Mouse (Mus musculus): ENCODE measurements around the gene Sf3a1. TPM values are rescaled to one million over a fixed set of nuclear protein-coding genes. Genes with fewer than 3 reads are reported as not detected.
A peak's percentile ranks its signal among the peaks of the same experiment; 100 is the strongest.

Gene Sf3a1
- polyA plus RNA-seq, 1 experiment from 2014 or later = 71.6 TPM

- peaks cover 83% of the 10 kb centered on the region for H3K36me3 ChIP-seq
- no peak for ATAC-seq (ENCODE audit: insufficient number of reproducible peaks, insufficient read depth, low FRiP score, low TSS enrichment, low read depth)
- H3K9me3 ChIP-seq = no peaks in the 10 kb centered on the region
- H3K4me3 ChIP-seq = no peak overlapping the region
- H3K4me2 ChIP-seq = no peak overlapping the region
- no peak overlapping the region for H3K27ac ChIP-seq
- no peaks in the 10 kb centered on the region for H3K27me3 ChIP-seq
- no peak overlapping the region for H3K9ac ChIP-seq
- H3K4me1 ChIP-seq = peaks cover 8% of the 10 kb centered on the region
Observed at GRCm38 (mm10) chr11:4141505-4141904, 18.6 kb upstream of the Sf3a1 start.

DNA sequence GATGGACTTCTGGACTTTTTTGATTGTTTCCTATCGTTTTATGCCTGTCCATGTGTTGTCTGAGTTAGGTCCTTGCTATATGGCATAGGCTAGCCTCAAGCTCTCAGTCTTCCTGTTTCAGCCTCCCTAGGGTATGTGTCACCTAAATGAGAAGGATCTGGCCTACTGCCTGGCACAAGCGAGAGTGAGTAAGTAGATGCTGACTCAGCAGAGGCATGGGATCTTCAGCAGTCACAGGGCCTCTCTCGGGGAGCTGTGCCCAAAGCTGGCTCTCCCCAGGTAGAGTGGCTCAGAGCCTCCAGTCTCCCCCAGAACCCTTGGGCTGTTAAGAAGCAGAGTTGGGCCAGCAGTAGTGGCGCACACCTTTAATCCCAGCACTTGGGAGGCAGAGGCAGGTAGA is 17.8 kb upstream of the Sf3a1 start:
- no peak overlapping the region for H3K4me2 ChIP-seq
- no peak for ATAC-seq (ENCODE audit: insufficient number of reproducible peaks, insufficient read depth, low FRiP score, low TSS enrichment, low read depth)
- no peaks in the 10 kb centered on the region for H3K4me1 ChIP-seq
- no peaks in the 10 kb centered on the region for H3K9me3 ChIP-seq
- H3K27ac ChIP-seq = no peak overlapping the region
- H3K27me3 ChIP-seq = no peaks in the 10 kb centered on the region
- H3K9ac ChIP-seq = no peak overlapping the region
- H3K4me3 ChIP-seq = no peak overlapping the region
- peaks cover 78% of the 10 kb centered on the region for H3K36me3 ChIP-seq
- WGBS = 85% methylated on average over 4 of the region's 4 CpGs

DNA sequence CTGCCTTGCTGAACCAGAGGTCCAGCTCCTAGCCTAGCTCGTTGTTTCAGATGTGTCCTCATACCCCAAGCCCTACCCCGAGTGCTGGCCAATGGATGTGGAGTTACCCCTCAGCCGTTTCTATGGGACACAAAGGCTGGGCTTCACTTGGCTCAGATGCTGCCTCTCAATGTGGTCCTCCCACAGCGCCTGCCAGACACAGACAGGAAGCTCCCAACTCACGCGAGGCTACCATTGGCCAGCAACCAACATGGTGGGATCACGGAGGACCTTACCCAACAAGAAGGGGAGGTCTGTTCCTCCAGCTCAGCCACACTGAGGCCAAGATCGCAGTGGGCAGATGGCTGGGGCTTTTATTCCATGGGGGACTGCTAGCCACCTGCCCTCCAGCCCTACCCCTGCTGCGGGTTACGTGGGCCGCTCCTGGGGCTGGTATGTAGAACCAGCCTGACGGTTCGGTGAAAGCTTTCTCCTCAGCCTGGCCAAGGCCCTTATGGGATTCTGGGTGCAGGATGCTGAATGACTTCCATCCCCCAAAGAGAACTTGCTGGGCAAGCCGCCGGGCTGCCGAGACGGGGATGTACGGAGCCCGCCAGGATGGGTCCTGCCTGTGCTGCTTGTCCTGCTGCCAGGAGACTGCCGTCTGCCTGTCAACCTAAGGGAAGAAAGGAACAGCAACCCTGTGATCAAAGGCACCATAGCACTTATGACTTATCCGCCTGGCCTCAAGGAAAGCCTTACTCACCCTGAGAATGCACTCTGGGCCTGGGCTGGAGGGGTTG is 16.7 kb upstream of the Sf3a1 start:
- no peak overlapping the region for H3K4me3 ChIP-seq
- H3K4me2 ChIP-seq = no peak overlapping the region
- no peaks in the 10 kb centered on the region for H3K27me3 ChIP-seq
- no peak overlapping the region for H3K27ac ChIP-seq
- no peaks in the 10 kb centered on the region for H3K4me1 ChIP-seq
- ATAC-seq (ENCODE audit: insufficient number of reproducible peaks, insufficient read depth, low FRiP score, low TSS enrichment, low read depth) = no peak
- WGBS = 91% methylated on average over 21 of the region's 21 CpGs
- no peaks in the 10 kb centered on the region for H3K9me3 ChIP-seq
- no peak overlapping the region for H3K9ac ChIP-seq
- peaks cover 79% of the 10 kb centered on the region for H3K36me3 ChIP-seq

GRCm38 (mm10) chr11:4146381-4146780 is 13.8 kb upstream of the Sf3a1 start:
- Histone ChIP-seq H3K9ac (0 out of 2 replicates have a peak overlapping the region, but pooled peaks have one; percentile 11), H3K36me3 (peaks cover 67% of the 10 kb centered on the region), H3K27me3 (no peaks in the 10 kb centered on the region), H3K4me2 (no peak overlapping the region), H3K9me3 (no peaks in the 10 kb centered on the region), H3K27ac (no peak overlapping the region), H3K4me3 (no peak overlapping the region), H3K4me1 (no peaks in the 10 kb centered on the region)
- 72% methylated on average over 6 of the region's 6 CpGs for WGBS
- ATAC-seq (ENCODE audit: insufficient number of reproducible peaks, insufficient read depth, low FRiP score, low TSS enrichment, low read depth) = no peak

DNA sequence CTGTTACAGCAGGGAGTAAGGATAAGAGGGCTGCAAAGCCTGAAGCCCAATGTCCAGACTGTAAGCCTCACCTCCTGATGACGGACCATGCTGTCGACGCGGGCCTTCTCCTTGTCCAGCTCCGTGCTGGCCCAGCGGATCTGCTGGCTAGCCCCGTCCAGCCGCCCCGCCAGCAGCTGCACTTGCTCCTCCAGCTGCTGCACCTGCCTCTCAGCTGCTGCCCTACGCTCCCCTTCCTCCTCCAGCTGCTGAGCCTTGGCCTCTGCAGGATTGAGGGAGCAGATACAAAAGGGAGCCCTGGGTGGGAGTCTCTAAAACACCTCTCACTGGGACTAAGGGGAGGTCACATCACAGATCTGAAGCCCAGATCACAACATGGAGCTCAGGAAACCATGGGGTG is 13.1 kb upstream of the Sf3a1 start:
- Histone ChIP-seq H3K9me3 (no peaks in the 10 kb centered on the region), H3K27me3 (no peaks in the 10 kb centered on the region), H3K36me3 (peaks cover 62% of the 10 kb centered on the region), H3K4me2 (no peak overlapping the region), H3K4me3 (no peak overlapping the region), H3K27ac (no peak overlapping the region), H3K4me1 (no peaks in the 10 kb centered on the region), H3K9ac (no peak overlapping the region)
- no peak for ATAC-seq (ENCODE audit: insufficient number of reproducible peaks, insufficient read depth, low FRiP score, low TSS enrichment, low read depth)
- WGBS = 82% methylated on average over 10 of the region's 10 CpGs

DNA sequence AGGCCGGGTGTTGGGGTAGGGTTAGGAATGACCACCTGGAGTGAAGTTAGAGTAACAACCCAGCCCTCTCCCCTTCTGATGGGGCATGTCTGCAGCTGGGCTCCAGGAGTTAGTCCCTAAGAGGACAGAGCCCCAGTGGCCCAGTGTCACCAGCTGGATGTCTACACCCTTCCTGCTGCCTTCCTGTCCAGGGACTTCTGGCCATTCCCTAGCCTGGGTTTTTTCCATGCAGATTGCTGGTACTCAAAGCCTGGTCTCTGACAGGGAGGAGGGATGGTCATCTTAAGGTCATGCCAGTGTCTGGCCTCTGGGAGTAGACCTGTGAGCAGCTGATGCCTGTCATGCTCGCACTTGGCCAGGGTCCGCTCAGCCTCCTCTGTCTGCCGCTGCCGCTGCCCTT is 12.0 kb upstream of the Sf3a1 start:
- H3K9me3 ChIP-seq = no peaks in the 10 kb centered on the region
- no peaks in the 10 kb centered on the region for H3K27me3 ChIP-seq
- no peak overlapping the region for H3K27ac ChIP-seq
- 76% methylated on average over 5 of the region's 5 CpGs for WGBS
- H3K9ac ChIP-seq = no peak overlapping the region
- ATAC-seq (ENCODE audit: insufficient number of reproducible peaks, insufficient read depth, low FRiP score, low TSS enrichment, low read depth) = no peak
- H3K4me3 ChIP-seq = no peak overlapping the region
- H3K4me2 ChIP-seq = no peak overlapping the region
- peaks cover 51% of the 10 kb centered on the region for H3K36me3 ChIP-seq
- no peaks in the 10 kb centered on the region for H3K4me1 ChIP-seq

DNA sequence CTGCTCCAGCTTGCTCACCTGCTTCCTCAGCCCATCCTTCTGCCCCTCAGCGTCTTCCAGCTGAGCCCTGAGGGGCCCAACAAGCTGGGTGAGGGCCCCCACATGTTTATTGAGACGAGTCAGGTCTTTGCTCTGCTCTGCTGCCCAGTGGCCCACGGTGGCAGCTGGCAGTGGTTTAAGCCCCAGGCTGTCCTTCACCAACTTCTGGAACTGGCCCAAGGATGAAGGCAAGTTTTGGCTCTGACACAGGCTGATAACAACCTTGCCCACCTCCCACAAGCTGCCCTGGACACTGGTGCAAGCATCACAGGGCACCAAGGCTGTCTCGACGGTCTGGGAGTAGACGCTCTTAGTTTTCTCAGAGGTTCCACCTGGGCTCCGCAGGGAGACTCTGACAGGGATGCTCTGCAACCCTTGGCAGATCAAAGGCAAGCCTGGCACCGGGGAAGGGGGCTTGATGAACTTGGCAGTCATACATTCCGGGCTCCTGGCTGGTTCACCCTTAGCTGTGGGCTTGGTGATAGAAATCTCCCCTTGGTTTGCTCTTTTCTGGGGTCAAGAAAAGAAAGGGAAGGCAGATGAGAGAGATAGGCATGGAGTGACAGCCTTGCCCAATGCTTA is 11.5 kb upstream of the Sf3a1 start:
- no peak for ATAC-seq (ENCODE audit: insufficient number of reproducible peaks, insufficient read depth, low FRiP score, low TSS enrichment, low read depth)
- H3K36me3 ChIP-seq = peaks cover 46% of the 10 kb centered on the region

GRCm38 (mm10) chr11:4149886-4150285 is 10.3 kb upstream of the Sf3a1 start:
- H3K4me2 ChIP-seq = no peak overlapping the region
- H3K4me1 ChIP-seq = no peaks in the 10 kb centered on the region
- WGBS = 91% methylated on average over 6 of the region's 6 CpGs
- no peaks in the 10 kb centered on the region for H3K9me3 ChIP-seq
- no peaks in the 10 kb centered on the region for H3K27me3 ChIP-seq
- H3K27ac ChIP-seq = no peak overlapping the region
- ATAC-seq (ENCODE audit: insufficient number of reproducible peaks, insufficient read depth, low FRiP score, low TSS enrichment, low read depth) = no peak
- no peak overlapping the region for H3K4me3 ChIP-seq
- peaks cover 34% of the 10 kb centered on the region for H3K36me3 ChIP-seq
- H3K9ac ChIP-seq = no peak overlapping the region

More for the DNA sequence above, 11.5 kb upstream of the Sf3a1 start:
- no peaks in the 10 kb centered on the region for H3K27me3 ChIP-seq
- 80% methylated on average over 9 of the region's 9 CpGs for WGBS
- H3K4me2 ChIP-seq = no peak overlapping the region
- H3K4me1 ChIP-seq = no peaks in the 10 kb centered on the region
- H3K4me3 ChIP-seq = no peak overlapping the region
- H3K9ac ChIP-seq = no peak overlapping the region
- H3K27ac ChIP-seq = no peak overlapping the region
- H3K9me3 ChIP-seq = no peaks in the 10 kb centered on the region

DNA sequence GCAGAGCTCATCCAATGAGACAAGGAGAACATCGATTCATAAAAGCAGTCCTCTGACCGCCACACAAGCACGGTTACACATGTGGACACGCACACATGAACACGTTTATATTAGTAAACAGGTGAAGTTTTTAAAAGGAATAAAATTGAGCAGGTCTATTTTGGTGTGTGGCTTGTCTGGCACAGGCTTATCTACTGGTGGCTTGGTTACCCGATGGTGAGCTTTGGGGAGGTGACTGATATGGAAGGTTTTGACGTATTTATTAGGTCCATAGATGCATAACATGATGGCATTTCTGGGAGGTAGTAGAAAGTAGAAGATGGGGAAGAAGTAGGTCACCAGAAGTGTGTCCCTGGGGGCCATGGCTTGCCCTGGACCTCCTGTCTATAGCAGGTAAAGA is 6.5 kb upstream of the Sf3a1 start:
- H3K4me1 ChIP-seq = peaks cover 11% of the 10 kb centered on the region; the same call in 1 of the 2 replicates
- no peak for ATAC-seq (ENCODE audit: insufficient number of reproducible peaks, insufficient read depth, low FRiP score, low TSS enrichment, low read depth)
- no peak overlapping the region for H3K27ac ChIP-seq
- no peak overlapping the region for H3K4me3 ChIP-seq
- WGBS = 94% methylated on average over 7 of the region's 7 CpGs
- H3K4me2 ChIP-seq = no peak overlapping the region
- no peak overlapping the region for H3K9ac ChIP-seq
- peaks cover 14% of the 10 kb centered on the region for H3K36me3 ChIP-seq
- no peaks in the 10 kb centered on the region for H3K27me3 ChIP-seq
- no peaks in the 10 kb centered on the region for H3K9me3 ChIP-seq

DNA sequence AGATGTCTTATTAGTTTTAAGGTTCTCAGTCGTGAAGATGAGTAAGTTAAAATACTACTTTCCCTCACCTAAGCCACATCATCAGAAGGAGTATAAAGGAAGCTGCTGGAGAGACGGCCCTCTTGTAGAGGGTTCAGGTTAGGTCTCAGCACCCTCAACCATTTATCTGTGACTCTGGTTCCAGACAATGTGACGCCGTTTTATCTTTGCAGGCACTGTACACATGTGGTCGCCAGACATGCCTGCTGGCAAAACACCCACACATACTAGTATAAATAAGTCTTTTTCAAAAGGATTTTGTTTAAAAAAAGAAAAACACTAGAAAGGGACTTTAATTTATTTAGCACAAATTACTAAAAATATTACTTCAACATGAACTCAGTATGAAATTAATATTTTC is 4.5 kb upstream of the Sf3a1 start:
- no peaks in the 10 kb centered on the region for H3K27me3 ChIP-seq
- 46% methylated on average over 5 of the region's 5 CpGs for WGBS
- ATAC-seq (ENCODE audit: insufficient number of reproducible peaks, insufficient read depth, low FRiP score, low TSS enrichment, low read depth) = no peak

GRCm38 (mm10) chr11:4158676-4159075 is 1.5 kb upstream of the Sf3a1 start:
- H3K27me3 ChIP-seq = no peaks in the 10 kb centered on the region
- 94% methylated on average over 3 of the region's 3 CpGs for WGBS
- no peak overlapping the region for H3K27ac ChIP-seq
- no peak overlapping the region for H3K4me3 ChIP-seq
- peak overlapping the region; percentile 93; the same call in 1 of the 2 replicates for H3K4me2 ChIP-seq
- no peak for ATAC-seq (ENCODE audit: insufficient number of reproducible peaks, insufficient read depth, low FRiP score, low TSS enrichment, low read depth)
- H3K9ac ChIP-seq = no peak overlapping the region
- H3K36me3 ChIP-seq = peaks cover 25% of the 10 kb centered on the region
- H3K4me1 ChIP-seq = peaks cover 48% of the 10 kb centered on the region
- no peaks in the 10 kb centered on the region for H3K9me3 ChIP-seq

More for the DNA sequence above, 4.5 kb upstream of the Sf3a1 start:
- no peaks in the 10 kb centered on the region for H3K9me3 ChIP-seq
- H3K9ac ChIP-seq = no peak overlapping the region
- H3K4me1 ChIP-seq = peaks cover 23% of the 10 kb centered on the region
- 0 out of 2 replicates have a peak, but pooled peaks cover 5% of the 10 kb centered on the region for H3K36me3 ChIP-seq
- no peak overlapping the region for H3K27ac ChIP-seq
- no peak overlapping the region for H3K4me3 ChIP-seq
- no peak overlapping the region for H3K4me2 ChIP-seq
